Mouse (Mus musculus): Measurements from ENCODE around the gene Foxa2. TPM values are rescaled to one million over a fixed set of nuclear protein-coding genes. Genes with fewer than 3 reads are reported as not detected.

Foxa2 gene
- polyA plus RNA-seq, 1 experiment from 2014 or later: 5.4 TPM

DNA sequence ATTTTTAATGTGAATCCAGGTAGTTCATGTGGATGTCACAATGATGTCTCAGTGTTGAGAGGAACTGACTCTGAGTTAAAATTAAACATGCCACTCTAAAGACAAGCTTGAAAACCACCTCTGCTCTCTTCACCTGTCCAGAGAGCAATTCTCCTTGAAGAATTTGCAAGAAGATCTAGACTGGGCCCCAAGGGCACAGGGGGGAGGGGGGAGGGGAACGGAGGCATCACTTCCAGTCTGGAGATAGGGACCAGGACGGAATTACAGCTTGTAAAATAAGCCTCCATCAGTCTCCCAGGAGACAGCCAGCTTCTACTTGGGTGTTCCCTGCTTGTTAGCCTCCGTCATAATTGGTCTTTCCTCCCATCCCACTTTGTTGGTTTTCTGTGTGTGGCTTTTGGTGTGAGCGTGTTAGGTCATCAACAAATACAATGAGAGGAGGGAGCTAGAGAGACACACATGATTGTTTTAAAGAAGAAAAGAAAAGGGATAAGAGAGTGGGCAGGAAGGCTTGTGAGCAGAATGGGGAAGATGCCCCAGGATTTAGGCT, 10.1 kb downstream of the Foxa2 start:
- no peak for ATAC-seq
- Histone ChIP-seq H3K4me3 (replicated peaks) (no peak overlapping the region), H3K27me3 (replicated peaks) (peaks cover 90% of the 10 kb centered on the region), H3K9me3 (no peaks in the 10 kb centered on the region), H3K4me2 (replicated peaks) (no peak overlapping the region), H3K4me1 (replicated peaks) (peaks cover 3% of the 10 kb centered on the region; the same call in 1 of the 2 replicates), H3K9ac (no peak overlapping the region), H3K36me3 (no peaks in the 10 kb centered on the region), H3K27ac (no peak overlapping the region)
- WGBS: 17% methylated on average over 4 of the region's 4 CpGs

GRCm38 (mm10) chr2:148030991-148031675, 15.6 kb downstream of the Foxa2 start:
- no peaks in the 10 kb centered on the region for H3K9me3 ChIP-seq
- ATAC-seq: no peak
- H3K36me3 ChIP-seq: no peaks in the 10 kb centered on the region
- H3K9ac ChIP-seq: no peak overlapping the region
- no peaks in the 10 kb centered on the region for H3K4me1 ChIP-seq (replicated peaks)
- no peak overlapping the region for H3K4me2 ChIP-seq (replicated peaks)
- H3K4me3 ChIP-seq (replicated peaks): no peak overlapping the region
- H3K27me3 ChIP-seq (replicated peaks): peaks cover 58% of the 10 kb centered on the region
- 28% methylated on average over 6 of the region's 6 CpGs for WGBS
- no peak overlapping the region for H3K27ac ChIP-seq

DNA sequence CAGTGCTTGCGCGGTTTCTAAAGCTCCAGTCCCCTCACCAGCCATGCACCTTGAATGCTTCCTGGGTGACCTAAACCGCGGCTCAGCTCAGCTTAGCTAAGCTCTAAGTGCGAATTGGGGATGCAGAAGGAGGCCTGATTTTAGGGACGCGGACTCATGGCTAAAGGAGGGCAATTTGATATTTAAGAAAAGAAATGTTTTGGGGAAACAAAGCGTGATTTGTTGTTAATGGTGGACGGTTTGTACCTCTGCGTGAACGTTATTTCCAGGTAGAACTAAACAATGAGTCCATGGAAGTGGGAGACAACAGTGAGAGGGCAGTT, 16.2 kb downstream of the Foxa2 start:
- Histone ChIP-seq H3K9ac (no peak overlapping the region), H3K4me1 (replicated peaks) (no peaks in the 10 kb centered on the region), H3K36me3 (no peaks in the 10 kb centered on the region), H3K27me3 (replicated peaks) (peaks cover 55% of the 10 kb centered on the region), H3K27ac (no peak overlapping the region), H3K4me3 (replicated peaks) (0 out of 2 replicates have a peak overlapping the region, but pooled peaks have one; percentile 4), H3K4me2 (replicated peaks) (peak overlapping the region; percentile 34), H3K9me3 (no peaks in the 10 kb centered on the region)
- ATAC-seq: no peak
- WGBS: 9% methylated on average over 11 of the region's 11 CpGs

DNA sequence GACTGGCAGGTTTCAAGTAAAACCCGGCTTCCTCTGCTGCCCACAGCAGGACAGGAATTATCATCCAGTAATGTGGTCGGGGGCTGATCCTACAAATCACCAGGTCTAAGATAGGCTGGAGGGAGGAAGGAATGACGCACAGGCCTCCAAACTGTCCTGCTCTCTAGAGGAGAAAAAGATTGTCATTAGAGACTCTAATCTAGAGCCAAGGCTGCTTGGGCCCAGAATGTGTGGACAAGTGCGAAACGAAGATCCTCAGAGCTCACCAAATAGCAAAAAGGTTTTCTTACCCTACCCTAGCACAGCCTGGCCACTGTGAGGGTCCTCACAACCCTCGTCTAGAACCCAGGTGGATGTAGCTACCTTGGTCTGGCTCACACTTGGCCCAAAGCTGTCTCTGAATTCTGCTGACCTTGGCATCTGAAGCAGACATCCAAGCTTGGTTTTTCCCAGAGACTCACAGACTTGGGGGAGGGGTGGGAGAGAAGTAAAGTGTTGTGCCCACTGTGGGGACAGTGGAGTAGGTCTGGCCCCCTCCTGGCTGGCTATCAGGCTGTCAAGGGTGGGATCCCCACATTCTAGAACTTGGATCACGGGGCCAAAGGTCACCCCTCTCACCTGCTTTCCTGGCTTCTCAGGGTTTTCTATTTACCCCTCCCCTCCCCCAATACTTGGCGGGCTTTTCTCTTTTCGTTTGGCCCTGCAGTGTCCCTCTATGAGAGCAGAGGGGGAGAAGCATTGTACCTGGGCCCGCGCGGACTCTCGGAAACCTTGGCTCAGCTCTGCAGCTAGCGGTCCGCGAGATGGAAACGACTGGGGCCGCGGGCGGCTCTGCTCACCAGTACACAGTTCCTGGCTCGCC, 16.8 kb downstream of the Foxa2 start:
- Histone ChIP-seq H3K9ac (no peak overlapping the region), H3K27ac (no peak overlapping the region), H3K36me3 (no peaks in the 10 kb centered on the region), H3K4me2 (replicated peaks) (peak overlapping the region; percentile 34), H3K27me3 (replicated peaks) (peaks cover 49% of the 10 kb centered on the region), H3K9me3 (no peaks in the 10 kb centered on the region), H3K4me3 (replicated peaks) (0 out of 2 replicates have a peak overlapping the region, but pooled peaks have one; percentile 4), H3K4me1 (replicated peaks) (no peaks in the 10 kb centered on the region)
- ATAC-seq: peak; percentile 78
- 13% methylated on average over 21 of the region's 21 CpGs for WGBS

DNA sequence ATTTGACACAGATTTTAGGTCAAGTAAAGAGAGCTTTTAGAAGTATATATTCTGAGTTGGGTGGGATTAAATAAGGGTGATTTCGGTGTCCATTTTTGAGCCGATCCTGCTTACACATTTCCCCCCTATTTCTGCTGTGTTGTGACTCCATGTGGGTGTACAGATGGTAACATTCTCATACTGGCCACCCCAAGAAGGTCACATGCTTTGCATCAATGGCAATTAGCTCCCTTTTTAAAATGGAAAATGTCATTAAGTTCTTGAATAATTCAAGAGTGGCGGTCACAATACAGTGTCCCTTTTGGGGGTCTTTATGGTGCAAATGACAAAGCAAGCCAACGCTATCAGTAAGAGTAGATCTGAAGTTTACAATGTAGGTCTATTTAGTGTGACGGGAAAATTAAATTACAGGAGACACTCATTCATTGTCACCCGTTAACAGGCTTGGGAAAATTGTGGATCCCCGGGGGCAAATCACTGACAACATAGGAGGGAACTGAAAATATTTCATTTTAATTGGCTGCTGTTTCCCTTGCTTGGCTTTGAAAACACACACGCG, 17.6 kb downstream of the Foxa2 start:
- ATAC-seq: no peak
- no peaks in the 10 kb centered on the region for H3K4me1 ChIP-seq (replicated peaks)
- H3K27ac ChIP-seq: no peak overlapping the region
- H3K27me3 ChIP-seq (replicated peaks): peaks cover 46% of the 10 kb centered on the region
- WGBS: 38% methylated on average over 9 of the region's 9 CpGs
- no peaks in the 10 kb centered on the region for H3K9me3 ChIP-seq
- no peak overlapping the region for H3K4me2 ChIP-seq (replicated peaks)
- no peaks in the 10 kb centered on the region for H3K36me3 ChIP-seq
- H3K9ac ChIP-seq: no peak overlapping the region
- H3K4me3 ChIP-seq (replicated peaks): no peak overlapping the region

DNA sequence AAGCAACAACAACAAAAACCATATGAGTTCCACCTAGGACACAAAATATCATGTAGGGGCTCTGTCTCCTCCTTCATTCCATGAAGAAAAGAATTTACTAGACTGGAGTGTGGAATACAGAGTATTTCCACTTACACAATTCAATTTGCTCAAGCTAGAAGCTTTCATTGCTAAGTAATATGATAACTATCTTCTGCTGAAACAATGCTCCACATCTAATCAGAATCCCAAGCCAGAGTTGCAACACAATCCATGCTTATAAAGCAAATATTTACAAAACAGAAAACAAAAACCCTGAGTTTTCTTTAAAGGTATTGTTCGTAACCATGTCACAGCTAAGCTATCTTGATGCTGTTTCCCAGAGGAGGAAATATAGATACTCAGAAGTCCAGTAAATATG, 20.4 kb downstream of the Foxa2 start:
- no peaks in the 10 kb centered on the region for H3K4me1 ChIP-seq (replicated peaks)
- H3K36me3 ChIP-seq: no peaks in the 10 kb centered on the region
- no peak overlapping the region for H3K27ac ChIP-seq
- no peak for ATAC-seq
- peaks cover 39% of the 10 kb centered on the region for H3K27me3 ChIP-seq (replicated peaks)
- no peak overlapping the region for H3K4me2 ChIP-seq (replicated peaks)
- no peak overlapping the region for H3K4me3 ChIP-seq (replicated peaks)
- H3K9me3 ChIP-seq: no peaks in the 10 kb centered on the region
- H3K9ac ChIP-seq: no peak overlapping the region
- WGBS: 84% methylated on average over 1 of the region's 1 CpGs

- peak; percentile 37; the same call in 1 of the 2 replicates for ATAC-seq
- 25% methylated on average over 2 of the region's 2 CpGs for WGBS
Observed at GRCm38 (mm10) chr2:148025481-148025880, 21.3 kb downstream of the Foxa2 start.

DNA sequence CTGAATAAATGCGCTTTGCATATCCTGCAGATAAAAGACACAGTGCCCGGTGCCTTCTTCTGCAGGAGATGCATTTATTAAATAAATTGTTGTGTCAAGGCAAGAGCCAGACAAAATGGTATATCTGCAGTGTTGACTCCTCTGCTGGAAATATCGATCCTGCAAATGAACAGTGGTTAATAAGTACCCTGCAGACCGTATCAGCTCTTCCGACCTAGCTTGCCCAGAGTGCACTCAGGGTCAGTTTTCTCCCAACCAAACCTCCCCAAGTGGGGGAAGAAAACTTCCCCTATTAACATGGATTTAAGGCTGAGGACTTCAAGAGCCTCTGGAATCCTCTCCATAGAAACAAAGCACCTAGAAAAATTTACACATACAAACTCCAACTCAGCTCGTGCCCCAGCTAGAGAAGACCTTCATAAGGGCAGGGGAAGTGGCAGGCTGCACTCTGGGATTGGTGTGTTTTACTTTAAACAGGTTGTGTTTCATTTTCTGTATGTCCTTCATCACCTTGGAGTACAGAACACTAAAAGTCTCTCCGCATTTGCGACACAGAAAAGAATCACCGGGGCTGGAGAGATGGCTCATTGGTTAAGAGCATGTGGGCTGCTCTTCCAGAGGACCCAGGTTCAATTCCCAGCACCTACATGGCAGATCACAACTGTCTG, 22.4 kb downstream of the Foxa2 start:
- 55% methylated on average over 9 of the region's 9 CpGs for WGBS
- no peaks in the 10 kb centered on the region for H3K9me3 ChIP-seq
- ATAC-seq: peak; percentile 71; the same call in 1 of the 2 replicates
- H3K36me3 ChIP-seq: no peaks in the 10 kb centered on the region
- H3K27me3 ChIP-seq (replicated peaks): peaks cover 27% of the 10 kb centered on the region
- no peak overlapping the region for H3K4me3 ChIP-seq (replicated peaks)
- no peak overlapping the region for H3K27ac ChIP-seq
- no peak overlapping the region for H3K4me2 ChIP-seq (replicated peaks)
- no peaks in the 10 kb centered on the region for H3K4me1 ChIP-seq (replicated peaks)
- H3K9ac ChIP-seq: no peak overlapping the region

More at GRCm38 (mm10) chr2:148025481-148025880, 21.3 kb downstream of the Foxa2 start:
- no peaks in the 10 kb centered on the region for H3K36me3 ChIP-seq
- H3K27me3 ChIP-seq (replicated peaks): peaks cover 38% of the 10 kb centered on the region
- H3K4me2 ChIP-seq (replicated peaks): no peak overlapping the region
- no peak overlapping the region for H3K27ac ChIP-seq
- no peak overlapping the region for H3K4me3 ChIP-seq (replicated peaks)
- H3K9ac ChIP-seq: no peak overlapping the region
- no peaks in the 10 kb centered on the region for H3K4me1 ChIP-seq (replicated peaks)
- H3K9me3 ChIP-seq: no peaks in the 10 kb centered on the region

DNA sequence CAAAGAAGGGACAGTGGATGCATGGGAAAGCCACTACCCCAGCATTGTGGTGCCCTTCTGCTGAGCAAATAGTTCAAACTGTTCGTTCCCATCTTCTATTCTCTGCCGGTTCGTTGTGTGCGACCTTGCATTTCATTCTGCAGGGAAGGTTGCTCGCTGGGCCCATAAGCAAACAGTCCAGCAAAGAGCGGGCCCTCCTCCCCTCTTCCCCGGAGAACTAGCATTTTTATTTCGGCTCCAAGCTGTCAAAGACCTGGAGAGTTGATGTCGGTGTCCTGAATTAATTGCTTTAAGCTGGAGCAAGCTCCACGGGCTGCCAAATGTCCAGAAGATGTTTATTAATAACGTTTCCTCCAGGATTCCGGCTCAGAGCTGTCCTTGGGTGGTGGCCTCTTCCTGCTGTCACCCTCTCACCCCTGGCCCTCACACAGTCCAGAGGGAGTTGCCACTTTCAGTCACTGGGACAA, 23.4 kb downstream of the Foxa2 start:
- peak; percentile 50; the same call in 1 of the 2 replicates for ATAC-seq
- 10% methylated on average over 12 of the region's 12 CpGs for WGBS
- no peaks in the 10 kb centered on the region for H3K36me3 ChIP-seq
- no peaks in the 10 kb centered on the region for H3K9me3 ChIP-seq
- no peak overlapping the region for H3K4me2 ChIP-seq (replicated peaks)
- peaks cover 25% of the 10 kb centered on the region for H3K27me3 ChIP-seq (replicated peaks)
- H3K9ac ChIP-seq: no peak overlapping the region
- H3K27ac ChIP-seq: no peak overlapping the region
- H3K4me3 ChIP-seq (replicated peaks): no peak overlapping the region
- H3K4me1 ChIP-seq (replicated peaks): no peaks in the 10 kb centered on the region

DNA sequence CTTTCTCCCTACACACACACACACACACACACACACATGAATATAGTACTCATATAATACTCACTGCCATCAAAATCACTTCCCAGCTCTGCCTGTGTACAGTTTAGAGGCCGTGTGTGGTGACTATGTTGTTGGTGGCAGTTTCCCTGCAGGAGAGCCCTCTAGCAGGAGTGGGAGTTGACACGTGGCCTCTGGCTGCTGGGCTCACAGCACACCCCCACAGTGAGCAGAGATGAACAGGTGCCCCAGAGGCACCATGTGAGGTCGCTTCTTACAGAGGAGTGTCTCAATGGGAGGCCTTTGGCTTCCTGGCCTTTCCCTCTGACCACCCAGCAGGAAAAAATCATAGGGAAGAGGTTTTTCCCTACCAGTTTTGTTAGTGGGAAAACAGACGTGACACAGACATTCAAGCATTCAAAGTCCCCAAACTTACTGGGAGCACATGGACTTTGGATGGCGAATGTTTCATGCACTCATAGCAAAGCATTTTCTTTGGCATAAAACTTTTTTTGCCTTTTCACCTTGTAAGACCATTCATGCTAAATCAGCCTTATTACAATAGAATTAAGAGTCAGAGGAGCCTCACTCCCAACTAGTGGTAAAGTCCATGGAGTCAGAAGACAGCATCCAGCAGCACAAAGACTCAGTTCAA, 24.7 kb downstream of the Foxa2 start:
- Histone ChIP-seq H3K4me2 (replicated peaks) (no peak overlapping the region), H3K9me3 (no peaks in the 10 kb centered on the region), H3K27ac (no peak overlapping the region), H3K4me3 (replicated peaks) (no peak overlapping the region), H3K4me1 (replicated peaks) (no peaks in the 10 kb centered on the region), H3K9ac (no peak overlapping the region), H3K27me3 (replicated peaks) (peaks cover 15% of the 10 kb centered on the region), H3K36me3 (no peaks in the 10 kb centered on the region)
- no peak for ATAC-seq
- 46% methylated on average over 5 of the region's 5 CpGs for WGBS

DNA sequence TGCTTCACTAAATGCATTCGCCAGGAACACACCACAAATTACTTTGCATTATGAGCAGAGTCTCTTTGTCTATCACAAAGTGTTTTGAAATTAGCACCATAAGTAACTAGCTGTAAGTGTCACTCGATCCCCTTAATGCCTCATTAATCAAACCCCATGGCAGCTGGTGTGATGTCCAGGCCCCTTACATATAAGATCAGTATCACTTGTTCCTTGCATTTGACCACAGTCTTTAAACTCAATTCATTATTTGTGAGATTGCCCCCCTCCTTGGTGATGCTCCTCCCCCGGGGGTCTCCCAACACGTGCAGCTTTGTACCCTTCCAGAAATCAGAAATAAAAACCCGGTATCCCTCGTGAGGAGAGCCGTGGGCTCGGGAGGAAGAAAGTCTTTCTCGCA, 25.8 kb downstream of the Foxa2 start:
- 55% methylated on average over 9 of the region's 9 CpGs for WGBS
- peaks cover 15% of the 10 kb centered on the region for H3K27me3 ChIP-seq (replicated peaks)
- no peak overlapping the region for H3K4me3 ChIP-seq (replicated peaks)

More for the DNA sequence above, 25.8 kb downstream of the Foxa2 start:
- H3K4me2 ChIP-seq (replicated peaks): no peak overlapping the region
- no peak overlapping the region for H3K9ac ChIP-seq
- H3K9me3 ChIP-seq: no peaks in the 10 kb centered on the region
- no peaks in the 10 kb centered on the region for H3K4me1 ChIP-seq (replicated peaks)
- H3K36me3 ChIP-seq: no peaks in the 10 kb centered on the region
- no peak overlapping the region for H3K27ac ChIP-seq
- ATAC-seq: no peak
